Comparison of ENCODE assay signal across 8 mouse cellular contexts in genomic region chr4:148038079-148038599, GRCm38 (mm10). TPM values are rescaled to one million over a fixed set of nuclear protein-coding genes. Genes with fewer than 3 reads are reported as not detected.
DNase-seq lines count a peak whose midpoint lies in the region; ATAC-seq and TF ChIP-seq lines count a peak whose summit lies in the region.

No protein-coding gene starts in this region.

- TF ChIP-seq CTCF in spleen, adult 2 months (IDR thresholded peaks at IDR 0.05; ENCODE audit: extremely low read depth, insufficient read depth, insufficient read length, insufficient replicate concordance), result no peak

- peak overlapping the region; percentile 88 for H3K4me3 ChIP-seq in spleen, adult 2 months (ENCODE audit: extremely low read depth, insufficient read depth, insufficient read length)
- H3K4me3 ChIP-seq in liver, embryonic 11.5 days (ENCODE audit: low read depth, low read length), result peak overlapping the region; percentile 61

- peaks cover 14% of the 10 kb centered on the region for H3K4me1 ChIP-seq in spleen, adult 2 months (ENCODE audit: control insufficient read depth, insufficient read depth, insufficient read length)
- peaks cover 45% of the 10 kb centered on the region for H3K4me1 ChIP-seq in liver, embryonic 11.5 days (replicated peaks; ENCODE audit: control insufficient read depth, insufficient read depth, low read length)

- no peaks in the 10 kb centered on the region for H3K27me3 ChIP-seq in spleen, adult 2 months (ENCODE audit: control insufficient read depth, insufficient read depth, low read length)
- no peaks in the 10 kb centered on the region for H3K27me3 ChIP-seq in liver, embryonic 11.5 days (replicated peaks; ENCODE audit: control insufficient read depth, insufficient read depth, low read length)

- TF ChIP-seq POLR2A in spleen, adult 2 months (IDR thresholded peaks at IDR 0.05; ENCODE audit: low read depth, low read length), result no peak

- H3K9me3 ChIP-seq in liver, embryonic 11.5 days (ENCODE audit: control insufficient read depth, low read length), result no peaks in the 10 kb centered on the region

- ATAC-seq in frontal cortex, adult (ENCODE audit: low TSS enrichment), result peak; percentile 7; the same call in 1 of the 2 replicates
- no peak for ATAC-seq in liver, embryonic 11.5 days (replicated peaks; ENCODE audit: low FRiP score)
- no peak for ATAC-seq in cerebellum, adult (ENCODE audit: insufficient number of reproducible peaks, low FRiP score, low TSS enrichment)

- peak overlapping the region; percentile 73 for H3K9ac ChIP-seq in liver, embryonic 11.5 days (ENCODE audit: low read depth, low read length)

- peak overlapping the region; percentile 93 for H3K27ac ChIP-seq in spleen, adult 2 months (ENCODE audit: insufficient read depth, low read length)
- H3K27ac ChIP-seq in liver, embryonic 11.5 days (ENCODE audit: low read depth, low read length), result peak overlapping the region; percentile 35; the same call in 1 of the 2 replicates

- peak overlapping the region; percentile 87 for H3K4me2 ChIP-seq in liver, embryonic 11.5 days

- WGBS in spleen, adult 2 months, result 7% methylated on average over 26 of the region's 26 CpGs
- WGBS in liver, embryonic 11.5 days, result 7% methylated on average over 26 of the region's 26 CpGs

- DNase-seq in frontal cortex, postnatal 36 days (ENCODE audit: low spot score in 2 of 2), result no peak
- DNase-seq in spleen, adult 2 months (ENCODE audit: low read depth in 1 of 2, low spot score in 2 of 2), result no peak
- DNase-seq in spleen, postnatal 14 days (ENCODE audit: low spot score in 2 of 2), result no peak
- no peak for DNase-seq in liver, embryonic 11.5 days (ENCODE audit: low spot score)
- peak; percentile 24 for DNase-seq in telencephalon, adult 2 months (ENCODE audit: low read depth, low spot score)
- no peak for DNase-seq in gastrocnemius, postnatal 25 days

- no peaks in the 10 kb centered on the region for H3K36me3 ChIP-seq in spleen, adult 2 months (ENCODE audit: control insufficient read depth, insufficient read depth, low read length)
- no peaks in the 10 kb centered on the region for H3K36me3 ChIP-seq in liver, embryonic 11.5 days (ENCODE audit: control insufficient read depth, insufficient read depth, low read length)

RNA-seq across cellular contexts. Expression of gene Clcn6, which starts 0.5 kb away (rescaled TPM):
- polyA plus RNA-seq in spleen, adult 2 months (2012; rRNA removed), result 9.8 and 12.1 TPM in 2 replicates
- 2.0 and 2.4 TPM in 2 replicates for polyA plus RNA-seq in liver, embryonic 11.5 days (2014; fragmentation: Nextera tagmentation; extraction: Ambion mirVana)
- total RNA-seq in gastrocnemius, postnatal 25 days (2021), result 1 to 10 TPM; 3.5 to 4.7 TPM

RNA-seq across cellular contexts. Expression of gene Mthfr, which starts 0.7 kb away (rescaled TPM):
- 19.7 and 22.3 TPM in 2 replicates for polyA plus RNA-seq in spleen, adult 2 months (2012; rRNA removed)
- 15.5 and 16.1 TPM in 2 replicates for polyA plus RNA-seq in liver, embryonic 11.5 days (2014; fragmentation: Nextera tagmentation; extraction: Ambion mirVana)
- 1 to 10 TPM; 6.8 to 9.4 TPM for total RNA-seq in gastrocnemius, postnatal 25 days (2021)

RNA-seq across cellular contexts. Expression of gene Nppa, which starts 37.6 kb away (rescaled TPM):
- polyA plus RNA-seq in spleen, adult 2 months (2012; rRNA removed), result 0.32 TPM in 1 of 2 replicates, not detected in the other
- polyA plus RNA-seq in liver, embryonic 11.5 days (2014; fragmentation: Nextera tagmentation; extraction: Ambion mirVana), result 7.2 and 32.9 TPM in 2 replicates
- not detected for total RNA-seq in gastrocnemius, postnatal 25 days (2021)

RNA-seq across cellular contexts. Expression of gene Agtrap, which starts 49.7 kb away (rescaled TPM):
- polyA plus RNA-seq in spleen, adult 2 months (2012; rRNA removed), result 23.7 and 24.2 TPM in 2 replicates
- polyA plus RNA-seq in liver, embryonic 11.5 days (2014; fragmentation: Nextera tagmentation; extraction: Ambion mirVana), result 18.3 and 20.9 TPM in 2 replicates
- 10 to 100 TPM; 10.9 to 16.2 TPM for total RNA-seq in gastrocnemius, postnatal 25 days (2021)

RNA-seq across cellular contexts. Expression of gene Nppb, which starts 52.6 kb away (rescaled TPM):
- not detected in 2 replicates for polyA plus RNA-seq in spleen, adult 2 months (2012; rRNA removed)
- 1.1 TPM in 1 of 2 replicates, not detected in the other for polyA plus RNA-seq in liver, embryonic 11.5 days (2014; fragmentation: Nextera tagmentation; extraction: Ambion mirVana)
- not detected for total RNA-seq in gastrocnemius, postnatal 25 days (2021)
